In genomic region chr1:75451900-75452299, GRCm38 (mm10) we compare ENCODE assay signal across 20 mouse cellular contexts. TPM values are rescaled to one million over a fixed set of nuclear protein-coding genes. Genes with fewer than 3 reads are reported as not detected.
A peak's percentile ranks its signal among the peaks of the same experiment; 100 is the strongest.
DNase-seq lines count a peak whose midpoint lies in the region; ATAC-seq and TF ChIP-seq lines count a peak whose summit lies in the region.
"Had no signal": no experiment of that assay in that cellular context is flagged by ENCODE, and none has a peak within 500 bp of the region (broad histone marks: within the 10 kb centered on the region; RNA-seq: fewer than 3 reads in every experiment).

No protein-coding gene starts in this region.

- no peaks in the 10 kb centered on the region for H3K9me3 ChIP-seq in embryonic facial prominence, embryonic 10.5 days
- no peaks in the 10 kb centered on the region for H3K9me3 ChIP-seq in hindbrain, postnatal 0 days (ENCODE audit: low read length)
- no peaks in the 10 kb centered on the region for H3K9me3 ChIP-seq in midbrain, postnatal 0 days (ENCODE audit: low read length)
- H3K9me3 ChIP-seq in intestine, embryonic 15.5 days, result no peaks in the 10 kb centered on the region
- H3K9me3 ChIP-seq: heart, embryonic 15.5 days had no signal

- peaks cover 98% of the 10 kb centered on the region for H3K27me3 ChIP-seq in embryonic facial prominence, embryonic 10.5 days (replicated peaks; ENCODE audit: low read depth, poor library complexity, severe bottlenecking)
- peaks cover 21% of the 10 kb centered on the region; the same call in 1 of the 2 replicates for H3K27me3 ChIP-seq in hindbrain, postnatal 0 days (ENCODE audit: insufficient read depth, low read length)
- peaks cover 13% of the 10 kb centered on the region for H3K27me3 ChIP-seq in midbrain, postnatal 0 days (ENCODE audit: insufficient read depth, low read length)
- peaks cover 72% of the 10 kb centered on the region for H3K27me3 ChIP-seq in intestine, embryonic 15.5 days (replicated peaks)

- H3K36me3 ChIP-seq in embryonic facial prominence, embryonic 10.5 days (replicated peaks), result no peaks in the 10 kb centered on the region
- H3K36me3 ChIP-seq in hindbrain, postnatal 0 days (ENCODE audit: insufficient read depth, low read length), result no peaks in the 10 kb centered on the region
- H3K36me3 ChIP-seq in midbrain, postnatal 0 days (ENCODE audit: insufficient read depth, low read length), result no peaks in the 10 kb centered on the region
- H3K36me3 ChIP-seq in intestine, embryonic 15.5 days, result no peaks in the 10 kb centered on the region
- H3K36me3 ChIP-seq: heart, embryonic 15.5 days had no signal

- H3K4me3 ChIP-seq in embryonic facial prominence, embryonic 10.5 days, result peak overlapping the region; percentile 56; the same call in 1 of the 2 replicates
- H3K4me3 ChIP-seq in hindbrain, postnatal 0 days (ENCODE audit: low read length), result no peak overlapping the region
- H3K4me3 ChIP-seq in midbrain, postnatal 0 days (ENCODE audit: low read depth, low read length), result peak overlapping the region; percentile 41
- H3K4me3 ChIP-seq in intestine, embryonic 15.5 days (replicated peaks), result no peak overlapping the region
- H3K4me3 ChIP-seq: erythroblast, embryonic 14.5 days; heart, adult 2 months; heart, embryonic 15.5 days had no signal

- DNase-seq in brain, adult 2 months (ENCODE audit: low read depth, low spot score), result peak; percentile 36
- no peak for DNase-seq in embryonic facial prominence, embryonic 10.5 days (ENCODE audit: low spot score)
- no peak for DNase-seq in hindbrain, postnatal 0 days (ENCODE audit: low spot score)
- DNase-seq in midbrain, postnatal 0 days (ENCODE audit: low spot score), result no peak
- DNase-seq in left cerebral cortex, postnatal 36 days (ENCODE audit: low spot score in 2 of 2), result no peak
- no peak for DNase-seq in gastrocnemius, postnatal 4 days (ENCODE audit: low spot score in 2 of 2)
- DNase-seq: cerebellum, adult 11-12 months; cerebellum, postnatal 25 days; gastrocnemius, postnatal 10 days; heart, adult 2 months; kidney, adult 2 months; kidney, postnatal 36 days; thymus, postnatal 36 days had no signal

- no peak for ATAC-seq in hindbrain, postnatal 0 days
- no peak for ATAC-seq in midbrain, postnatal 0 days (ENCODE audit: low FRiP score)
- no peak for ATAC-seq in intestine, embryonic 15.5 days

- no peak for TF ChIP-seq CTCF in hindbrain, postnatal 0 days (IDR thresholded peaks at IDR 0.05; ENCODE audit: low read depth)
- TF ChIP-seq CTCF in midbrain, postnatal 0 days (IDR thresholded peaks at IDR 0.05), result no peak

- H3K27ac ChIP-seq in embryonic facial prominence, embryonic 10.5 days (replicated peaks), result 0 out of 2 replicates have a peak overlapping the region, but pooled peaks have one; percentile 77
- H3K27ac ChIP-seq in hindbrain, postnatal 0 days, result peak overlapping the region; percentile 36; the same call in 1 of the 2 replicates
- H3K27ac ChIP-seq in midbrain, postnatal 0 days (ENCODE audit: low read depth, low read length), result peak overlapping the region; percentile 71
- no peak overlapping the region for H3K27ac ChIP-seq in intestine, embryonic 15.5 days
- H3K27ac ChIP-seq: heart, adult 2 months; heart, embryonic 15.5 days; liver, embryonic 14.5 days had no signal

- H3K4me2 ChIP-seq in hindbrain, postnatal 0 days (ENCODE audit: low read depth, low read length), result peak overlapping the region; percentile 66; the same call in 1 of the 2 replicates
- peak overlapping the region; percentile 78 for H3K4me2 ChIP-seq in midbrain, postnatal 0 days (ENCODE audit: low read depth, low read length, poor library complexity, severe bottlenecking)
- H3K4me2 ChIP-seq in intestine, embryonic 15.5 days (replicated peaks), result no peak overlapping the region
- H3K4me2 ChIP-seq: heart, embryonic 15.5 days had no signal

- intact Hi-C loops in left cerebral cortex, postnatal 36 days (cut with DNase I), result no loop called here

- WGBS in embryonic facial prominence, embryonic 10.5 days, result 79% methylated on average over 5 of the region's 5 CpGs
- WGBS in hindbrain, postnatal 0 days, result 49% methylated on average over 5 of the region's 5 CpGs
- WGBS in midbrain, postnatal 0 days, result 33% methylated on average over 5 of the region's 5 CpGs
- WGBS in intestine, embryonic 15.5 days, result 65% methylated on average over 5 of the region's 5 CpGs

- peaks cover 97% of the 10 kb centered on the region for H3K4me1 ChIP-seq in embryonic facial prominence, embryonic 10.5 days
- peaks cover 22% of the 10 kb centered on the region for H3K4me1 ChIP-seq in hindbrain, postnatal 0 days (ENCODE audit: insufficient read depth, low read length)
- peaks cover 20% of the 10 kb centered on the region for H3K4me1 ChIP-seq in midbrain, postnatal 0 days (ENCODE audit: insufficient read depth, low read length)
- H3K4me1 ChIP-seq in intestine, embryonic 15.5 days (replicated peaks), result peaks cover 41% of the 10 kb centered on the region

- no peak overlapping the region for H3K9ac ChIP-seq in hindbrain, postnatal 0 days (replicated peaks; ENCODE audit: low read length)
- H3K9ac ChIP-seq in midbrain, postnatal 0 days (replicated peaks; ENCODE audit: low read length, poor library complexity, severe bottlenecking), result peak overlapping the region; percentile 55; the same call in 1 of the 2 replicates
- H3K9ac ChIP-seq in intestine, embryonic 15.5 days, result no peak overlapping the region
- H3K9ac ChIP-seq: heart, embryonic 15.5 days; liver, embryonic 14.5 days had no signal

RNA-seq across cellular contexts. Expression of gene Asic4, which starts 1.7 kb away (rescaled TPM):
- 2.1 and 2.4 TPM in 2 replicates for polyA plus RNA-seq in embryonic facial prominence, embryonic 10.5 days (2016; fragmentation: Nextera tagmentation; extraction: Ambion mirVana)
- total RNA-seq in hindbrain, postnatal 0 days (2014; rRNA removed), result 71.4 and 74.1 TPM in 2 replicates
- polyA plus RNA-seq in hindbrain, postnatal 0 days (2015; fragmentation: Nextera tagmentation; extraction: Ambion mirVana), result 17.0 and 21.0 TPM in 2 replicates
- 180 and 188 TPM in 2 replicates for total RNA-seq in midbrain, postnatal 0 days (2014; rRNA removed)
- polyA plus RNA-seq in midbrain, postnatal 0 days (2015; fragmentation: Nextera tagmentation; extraction: Ambion mirVana), result 54.8 and 60.0 TPM in 2 replicates
- 10 to 100 TPM; 13.2 to 15.7 TPM for total RNA-seq in left cerebral cortex, postnatal 36 days (2021)
- total RNA-seq in gastrocnemius, postnatal 4 days (2021), result under 1 TPM in 1 of 2 experiments, not detected in 1; 0.13 TPM
- polyA plus RNA-seq in intestine, embryonic 15.5 days (2015; fragmentation: Nextera tagmentation; extraction: Ambion mirVana), result 2.6 and 2.7 TPM in 2 replicates
- total RNA-seq: ES-E14; gastrocnemius, postnatal 10 days; heart, adult 2 months; hematopoietic stem cell, adult 5-6 weeks; megakaryocyte progenitor cell, adult 5-6 weeks had no signal
- polyA plus RNA-seq: erythroblast, embryonic 14.5 days; heart, adult 2 months had no signal

RNA-seq across cellular contexts. Expression of gene Gmppa, which starts 16.2 kb away (rescaled TPM):
- polyA plus RNA-seq in embryonic facial prominence, embryonic 10.5 days (2016; fragmentation: Nextera tagmentation; extraction: Ambion mirVana), result 57.1 and 61.3 TPM in 2 replicates
- 88.0 and 96.8 TPM in 2 replicates for total RNA-seq in hindbrain, postnatal 0 days (2014; rRNA removed)
- polyA plus RNA-seq in hindbrain, postnatal 0 days (2015; fragmentation: Nextera tagmentation; extraction: Ambion mirVana), result 59.9 and 63.1 TPM in 2 replicates
- total RNA-seq in midbrain, postnatal 0 days (2014; rRNA removed), result 77.1 and 94.9 TPM in 2 replicates
- polyA plus RNA-seq in midbrain, postnatal 0 days (2015; fragmentation: Nextera tagmentation; extraction: Ambion mirVana), result 67.4 and 76.1 TPM in 2 replicates
- total RNA-seq in left cerebral cortex, postnatal 36 days (2021), result 10 to 100 TPM; 50.0 to 59.0 TPM
- 10 to 100 TPM; 43.5 to 49.3 TPM for total RNA-seq in gastrocnemius, postnatal 4 days (2021)
- polyA plus RNA-seq in intestine, embryonic 15.5 days (2015; fragmentation: Nextera tagmentation; extraction: Ambion mirVana), result 98.9 and 103 TPM in 2 replicates

RNA-seq across cellular contexts. Expression of gene Chpf, which starts 27.2 kb away (rescaled TPM):
- polyA plus RNA-seq in embryonic facial prominence, embryonic 10.5 days (2016; fragmentation: Nextera tagmentation; extraction: Ambion mirVana), result 25.3 and 27.0 TPM in 2 replicates
- total RNA-seq in hindbrain, postnatal 0 days (2014; rRNA removed), result 155 and 173 TPM in 2 replicates
- 55.3 and 55.8 TPM in 2 replicates for polyA plus RNA-seq in hindbrain, postnatal 0 days (2015; fragmentation: Nextera tagmentation; extraction: Ambion mirVana)
- total RNA-seq in midbrain, postnatal 0 days (2014; rRNA removed), result 125 and 132 TPM in 2 replicates
- 60.0 and 60.8 TPM in 2 replicates for polyA plus RNA-seq in midbrain, postnatal 0 days (2015; fragmentation: Nextera tagmentation; extraction: Ambion mirVana)
- 10 to 100 TPM; 75.3 to 86.3 TPM for total RNA-seq in left cerebral cortex, postnatal 36 days (2021)
- 10 to 100 TPM; 47.6 to 51.6 TPM for total RNA-seq in gastrocnemius, postnatal 4 days (2021)
- polyA plus RNA-seq in intestine, embryonic 15.5 days (2015; fragmentation: Nextera tagmentation; extraction: Ambion mirVana), result 35.9 and 36.9 TPM in 2 replicates

RNA-seq across cellular contexts. Expression of gene Tmem198, which starts 27.4 kb away (rescaled TPM):
- 3.3 and 3.5 TPM in 2 replicates for polyA plus RNA-seq in embryonic facial prominence, embryonic 10.5 days (2016; fragmentation: Nextera tagmentation; extraction: Ambion mirVana)
- 52.7 and 69.3 TPM in 2 replicates for total RNA-seq in hindbrain, postnatal 0 days (2014; rRNA removed)
- polyA plus RNA-seq in hindbrain, postnatal 0 days (2015; fragmentation: Nextera tagmentation; extraction: Ambion mirVana), result 33.9 and 36.4 TPM in 2 replicates
- total RNA-seq in midbrain, postnatal 0 days (2014; rRNA removed), result 52.4 and 57.8 TPM in 2 replicates
- polyA plus RNA-seq in midbrain, postnatal 0 days (2015; fragmentation: Nextera tagmentation; extraction: Ambion mirVana), result 49.4 and 50.4 TPM in 2 replicates
- total RNA-seq in left cerebral cortex, postnatal 36 days (2021), result 100 to 1,000 TPM in 1 of 2 experiments, 10 to 100 TPM in 1; 94.2 to 105 TPM
- under 1 TPM; 0.78 to 0.93 TPM for total RNA-seq in gastrocnemius, postnatal 4 days (2021)
- polyA plus RNA-seq in intestine, embryonic 15.5 days (2015; fragmentation: Nextera tagmentation; extraction: Ambion mirVana), result 2.2 and 2.4 TPM in 2 replicates
- total RNA-seq: hematopoietic stem cell, adult 5-6 weeks; megakaryocyte progenitor cell, adult 5-6 weeks had no signal

RNA-seq across cellular contexts. Expression of gene Obsl1, which starts 54.4 kb away (rescaled TPM):
- 57.9 and 63.0 TPM in 2 replicates for polyA plus RNA-seq in embryonic facial prominence, embryonic 10.5 days (2016; fragmentation: Nextera tagmentation; extraction: Ambion mirVana)
- 52.4 and 62.4 TPM in 2 replicates for total RNA-seq in hindbrain, postnatal 0 days (2014; rRNA removed)
- polyA plus RNA-seq in hindbrain, postnatal 0 days (2015; fragmentation: Nextera tagmentation; extraction: Ambion mirVana), result 22.7 and 23.9 TPM in 2 replicates
- 40.7 and 45.9 TPM in 2 replicates for total RNA-seq in midbrain, postnatal 0 days (2014; rRNA removed)
- polyA plus RNA-seq in midbrain, postnatal 0 days (2015; fragmentation: Nextera tagmentation; extraction: Ambion mirVana), result 24.2 TPM in 2 replicates
- total RNA-seq in left cerebral cortex, postnatal 36 days (2021), result 10 to 100 TPM; 25.4 to 33.2 TPM
- 100 to 1,000 TPM; 203 to 213 TPM for total RNA-seq in gastrocnemius, postnatal 4 days (2021)
- 70.3 and 70.5 TPM in 2 replicates for polyA plus RNA-seq in intestine, embryonic 15.5 days (2015; fragmentation: Nextera tagmentation; extraction: Ambion mirVana)

Comparison
In these comparisons a context has a peak if more than half of its experiments do, and no peak if none do; other contexts are left out.
1. H3K4me3 ChIP-seq: peak in embryonic facial prominence, embryonic 10.5 days (single experiment) and midbrain, postnatal 0 days (single experiment); none in hindbrain, postnatal 0 days (single experiment) and intestine, embryonic 15.5 days (single experiment).
2. RNA of gene Asic4, which starts 1.7 kb away (total RNA-seq): 180 to 188 TPM in midbrain, postnatal 0 days, 71.4 to 74.1 TPM in hindbrain, postnatal 0 days and 13.2 to 15.7 TPM in left cerebral cortex, postnatal 36 days; 0.13 TPM in gastrocnemius, postnatal 4 days; every median in the first group is over 10 times any median in the second.